Mouse (Mus musculus) ES-E14 (cell line): ENCODE measurements around the gene Pappa2. TPM values are rescaled to one million over a fixed set of nuclear protein-coding genes. Genes with fewer than 3 reads are reported as not detected.

Source experiments
- DNase-seq: peaks from one replicate; pipeline ENCODE4 v3.0.0-alpha.2; 2013; ENCODE audit warnings: low read depth, low spot score
- H3K27ac ChIP-seq: 2 replicates; pipeline ENCODE4 v1.5.1; 2012; ENCODE audit warnings: low read depth, mild to moderate bottlenecking, low read length, moderate library complexity, mixed read lengths; ENCODE audit not compliant: poor library complexity, insufficient read depth, severe bottlenecking
- H3K36me3 ChIP-seq: 2 replicates; pipeline ENCODE4 v1.6.1; 2012; ENCODE audit warnings: mild to moderate bottlenecking, low read length, moderate library complexity, mixed read lengths; ENCODE audit not compliant: control insufficient read depth, poor library complexity, insufficient read depth, severe bottlenecking
- H3K4me1 ChIP-seq, 2 experiments: fragments of 150-350 bp in 1 of 2; sonication (generic) in 1 of 2; 2 replicates each; pipeline ENCODE4 v1.6.1; 2012; ENCODE audit warnings: low read length in 2 of 2, mild to moderate bottlenecking in 1 of 2, mixed read lengths in 1 of 2; ENCODE audit not compliant: control insufficient read depth in 2 of 2, insufficient read depth in 2 of 2, poor library complexity in 1 of 2
- H3K4me3 ChIP-seq, 2 experiments: fragments of 150-350 bp in 1 of 2; sonication (generic) in 1 of 2; 2 replicates each; pipeline ENCODE4 v1.5.1; 2012; ENCODE audit warnings: low read length in 2 of 2, low read depth in 1 of 2, mild to moderate bottlenecking in 1 of 2, mixed read lengths in 1 of 2; ENCODE audit not compliant: insufficient read depth in 1 of 2, poor library complexity in 1 of 2, severe bottlenecking in 1 of 2
- H3K9ac ChIP-seq: 2 replicates; pipeline ENCODE4 v1.6.1; 2012; ENCODE audit warnings: low read depth, mild to moderate bottlenecking, low read length, mixed read lengths; ENCODE audit not compliant: poor library complexity, insufficient read depth, severe bottlenecking
- H3K9me3 ChIP-seq: fragments of 150-350 bp; sonication (generic); 2 replicates; pipeline ENCODE4 v1.6.1; 2012; ENCODE audit warnings: low read depth, mild to moderate bottlenecking, low read length; ENCODE audit not compliant: control insufficient read depth, insufficient read depth
- CHD2 ChIP-seq: IDR thresholded peaks from 2 replicates; pipeline ENCODE4 v1.6.1; 2014; ENCODE audit warnings: mild to moderate bottlenecking, low read depth, low read length, inconsistent platforms
- HCFC1 ChIP-seq: IDR thresholded peaks from 2 replicates; pipeline ENCODE4 v1.6.1; 2012; ENCODE audit warnings: low read length, inconsistent platforms, borderline replicate concordance; ENCODE audit not compliant: insufficient read depth
- MAFK ChIP-seq: IDR thresholded peaks from 2 replicates; pipeline ENCODE4 v1.6.1; 2014; ENCODE audit warnings: mild to moderate bottlenecking, low read depth, low read length, inconsistent platforms; ENCODE audit not compliant: insufficient read depth
- ZC3H11A ChIP-seq: IDR thresholded peaks from 2 replicates; pipeline ENCODE4 v1.6.1; 2012; ENCODE audit warnings: low read depth, mild to moderate bottlenecking, inconsistent platforms, low read length, borderline replicate concordance
- ZNF384 ChIP-seq: IDR thresholded peaks from 2 replicates; pipeline ENCODE4 v1.6.1; 2012; ENCODE audit warnings: low read depth, low read length, inconsistent platforms
- in situ Hi-C, 2 experiments: fragments of 600-800 bp; cut with MboI; formaldehyde crosslinking; loops; one replicate each; pipeline ENCODE4 v1.15.1; 2025; ENCODE audit warnings: low sequenced_read_pairs in 2 of 2, inconsistent platforms in 1 of 2; ENCODE audit not compliant: unreplicated experiment in 2 of 2
- total RNA-seq: library from RNA; depleted of rRNA; stranded (reverse); fragments of 300-350 nt; gene quantifications from 2 replicates; pipeline ENCODE4 v1.2.3, GENCODE M21; 2012

Pappa2 gene
- total RNA-seq, 1 experiment, result not detected

DNA sequence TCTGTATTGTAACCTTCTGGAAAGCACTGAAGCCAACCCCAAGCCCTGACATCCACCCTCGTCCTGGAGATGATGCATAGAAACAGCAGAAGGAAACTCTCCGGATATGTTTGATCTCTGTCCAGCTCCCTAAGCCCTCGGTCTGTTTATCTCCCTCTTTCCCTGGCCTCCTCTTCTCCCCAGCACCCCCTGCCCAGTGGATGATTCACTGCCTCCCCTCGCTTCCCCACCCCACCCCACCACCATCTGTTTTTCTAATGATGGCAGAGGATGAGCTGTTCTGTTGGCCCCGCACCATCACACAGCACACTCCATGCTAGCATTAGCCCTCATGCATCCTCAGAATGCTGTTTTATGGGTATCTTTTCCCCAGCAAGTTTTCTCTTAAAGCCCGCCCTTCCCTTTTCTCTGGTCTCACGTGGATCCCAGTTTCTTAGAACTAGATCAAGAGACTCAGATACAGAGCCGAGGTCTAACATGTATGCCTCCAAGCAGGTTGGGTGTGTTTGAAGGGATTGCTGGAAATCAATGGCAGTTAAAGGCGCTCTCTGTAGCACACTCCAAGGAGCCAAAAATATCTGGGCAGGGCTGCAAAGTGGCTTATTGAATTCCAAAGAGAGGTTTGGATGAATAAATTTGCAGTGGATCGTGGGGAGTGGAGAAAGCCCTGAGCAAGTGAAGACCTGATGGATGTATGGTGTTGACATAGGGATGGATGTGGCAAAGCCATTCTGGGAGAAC lies 231.8 kb downstream of the Pappa2 start:
- no peak for DNase-seq
- in situ Hi-C loops, result no loop called here
- H3K36me3 ChIP-seq, result no peaks in the 10 kb centered on the region
- H3K4me1 ChIP-seq, result no peaks in the 10 kb centered on the region
- TF ChIP-seq ZC3H11A, result no peak
- no peak for TF ChIP-seq MAFK
- no peak for TF ChIP-seq ZNF384
- no peaks in the 10 kb centered on the region for H3K9me3 ChIP-seq
- H3K4me3 ChIP-seq, result no peak overlapping the region
- no peak overlapping the region for H3K9ac ChIP-seq
- H3K27ac ChIP-seq, result no peak overlapping the region

DNA sequence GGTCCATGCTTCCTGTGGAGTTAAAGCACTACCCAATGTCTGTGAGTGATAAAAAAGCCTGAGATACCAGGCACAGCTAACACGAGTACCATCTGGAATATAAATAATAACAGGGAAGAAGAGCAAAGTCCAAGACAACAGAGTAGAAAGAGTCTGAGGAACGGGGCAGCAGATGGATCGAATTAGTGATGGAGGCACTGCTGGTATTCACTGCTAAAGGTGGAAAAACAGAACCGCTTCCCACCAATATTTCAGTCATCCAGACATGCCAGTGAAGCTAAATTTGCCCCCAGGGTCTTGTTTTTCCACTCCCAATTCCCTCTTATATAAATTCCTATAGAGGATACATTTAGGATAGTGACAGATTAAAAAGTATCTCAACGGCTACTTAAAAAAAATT lies 238.8 kb downstream of the Pappa2 start:
- TF ChIP-seq ZNF384 (no peak), CHD2 (no peak), ZC3H11A (no peak), MAFK (no peak), HCFC1 (no peak)
- no peak for DNase-seq
- Histone ChIP-seq H3K27ac (no peak overlapping the region), H3K36me3 (no peaks in the 10 kb centered on the region), H3K9ac (no peak overlapping the region), H3K9me3 (no peaks in the 10 kb centered on the region), H3K4me1 (no peaks in the 10 kb centered on the region), H3K4me3 (no peak overlapping the region)
- in situ Hi-C loops, result no loop called here

DNA sequence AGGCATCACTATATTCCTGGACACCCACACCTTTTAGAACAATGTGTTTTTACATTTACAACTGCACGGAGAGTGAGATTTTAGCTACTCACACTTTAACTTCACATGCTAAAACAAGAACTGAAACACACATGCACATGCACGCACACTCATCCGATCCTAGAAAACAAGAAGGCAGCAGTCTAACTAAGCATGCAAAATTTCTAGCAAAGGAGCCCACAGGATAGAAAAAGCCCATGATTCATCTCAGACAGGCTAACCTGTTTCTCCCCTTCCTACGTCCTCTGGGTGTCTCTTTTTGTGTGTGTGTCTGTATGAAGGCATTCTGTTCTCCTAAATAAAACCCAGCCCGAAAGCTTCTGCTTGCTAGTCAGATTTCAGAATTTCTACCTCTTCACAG lies 239.3 kb downstream of the Pappa2 start:
- no peak for TF ChIP-seq ZNF384
- no peak for TF ChIP-seq ZC3H11A
- no peak for TF ChIP-seq HCFC1
- no peak for TF ChIP-seq MAFK
- TF ChIP-seq CHD2, result no peak
- H3K4me3 ChIP-seq, result no peak overlapping the region
- in situ Hi-C loops, result no loop called here
- H3K9me3 ChIP-seq, result no peaks in the 10 kb centered on the region
- H3K36me3 ChIP-seq, result no peaks in the 10 kb centered on the region
- no peaks in the 10 kb centered on the region for H3K4me1 ChIP-seq
- DNase-seq, result no peak
- no peak overlapping the region for H3K27ac ChIP-seq
- H3K9ac ChIP-seq, result no peak overlapping the region

DNA sequence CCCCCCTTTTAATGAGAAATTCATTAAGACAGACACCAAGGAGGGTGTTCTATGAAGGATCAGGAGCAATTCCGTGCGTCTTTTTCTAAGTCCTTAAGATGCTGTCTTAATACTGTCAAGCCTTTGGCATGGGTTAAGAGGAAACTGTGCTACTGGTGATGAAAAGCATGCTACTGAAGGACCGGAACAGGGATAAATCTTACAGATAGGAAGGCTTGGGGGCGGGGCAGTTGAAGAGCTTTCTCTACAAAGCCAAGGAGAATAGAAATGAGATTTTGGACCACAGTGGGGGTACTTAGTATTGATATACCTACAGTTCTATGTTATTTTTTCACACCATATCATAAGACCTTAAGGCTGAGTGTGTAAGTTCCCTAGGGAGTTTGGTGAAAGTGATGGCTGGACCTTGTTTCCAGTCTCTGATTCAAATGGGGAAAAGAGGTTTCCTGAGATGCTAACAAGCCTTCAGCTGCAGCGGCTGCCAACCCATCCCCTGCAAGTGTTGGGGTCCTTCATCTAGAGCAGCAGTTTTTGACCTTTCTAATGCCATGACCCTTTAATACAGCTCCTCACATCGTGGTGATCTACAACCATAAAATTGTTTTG lies 240.0 kb downstream of the Pappa2 start:
- no peaks in the 10 kb centered on the region for H3K9me3 ChIP-seq
- in situ Hi-C loops, result no loop called here
- no peak overlapping the region for H3K4me3 ChIP-seq
- H3K27ac ChIP-seq, result no peak overlapping the region
- DNase-seq, result no peak
- no peak overlapping the region for H3K9ac ChIP-seq
- no peaks in the 10 kb centered on the region for H3K4me1 ChIP-seq
- TF ChIP-seq ZNF384, result no peak
- TF ChIP-seq HCFC1, result no peak
- no peak for TF ChIP-seq MAFK
- no peaks in the 10 kb centered on the region for H3K36me3 ChIP-seq
